Mouse (Mus musculus) spleen, adult 12 weeks (tissue): ENCODE results near the gene Ap1ar.

ENCODE experiments used
- DNase-seq: peaks from one replicate; pipeline ENCODE4 v3.0.0; 2022; ENCODE audit warnings: low spot score

Gene Ap1ar

GRCm38 (mm10) chr3:127837154-127837865 lies at the start of gene Ap1ar:
TSS of gene Ap1ar (minus strand) at chr3:127837523.
- DNase-seq, result peak; percentile 93

DNA sequence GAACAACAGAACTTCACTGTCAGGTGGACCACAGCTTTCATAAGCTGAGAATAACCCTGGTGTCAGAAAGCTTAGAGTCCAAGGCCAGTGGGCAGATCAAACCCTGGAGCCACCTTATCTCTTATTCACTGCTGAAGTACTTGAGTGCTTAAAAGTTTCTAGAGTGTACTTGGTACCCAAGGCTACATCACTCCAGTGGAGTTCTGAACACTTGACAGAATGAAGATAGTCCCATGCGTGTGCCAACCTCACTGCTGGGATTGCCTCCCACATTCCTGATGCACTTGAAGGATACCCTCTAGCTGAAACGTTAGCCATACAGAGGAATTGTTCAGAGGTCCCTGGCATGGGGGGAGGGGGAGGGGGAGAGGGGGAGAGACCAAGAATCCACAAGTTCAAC lies 44.4 kb upstream of the Ap1ar start:
- DNase-seq, result no peak

DNA sequence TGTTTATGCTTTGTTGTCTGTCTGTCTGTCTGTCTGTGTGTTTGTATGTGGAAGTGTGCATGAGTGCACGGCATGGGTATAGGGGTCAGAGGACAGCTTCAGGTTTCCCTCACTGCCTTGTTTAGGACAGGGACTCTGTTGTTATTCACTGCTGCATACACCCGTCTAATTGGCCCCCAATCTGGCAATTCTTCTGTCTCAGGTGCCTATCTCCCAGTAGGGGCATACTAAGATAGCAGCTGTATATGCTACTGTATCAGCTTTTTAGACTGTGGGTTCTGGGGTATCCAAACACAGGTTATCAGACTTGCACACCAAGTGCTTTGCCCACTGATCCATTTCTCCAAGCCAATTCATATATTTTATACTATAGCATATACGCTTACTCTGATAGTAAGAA lies 42.6 kb upstream of the Ap1ar start:
- no peak for DNase-seq

- no peak for DNase-seq
Measured at GRCm38 (mm10) chr3:127875509-127875908, 38.2 kb upstream of the Ap1ar start.

DNA sequence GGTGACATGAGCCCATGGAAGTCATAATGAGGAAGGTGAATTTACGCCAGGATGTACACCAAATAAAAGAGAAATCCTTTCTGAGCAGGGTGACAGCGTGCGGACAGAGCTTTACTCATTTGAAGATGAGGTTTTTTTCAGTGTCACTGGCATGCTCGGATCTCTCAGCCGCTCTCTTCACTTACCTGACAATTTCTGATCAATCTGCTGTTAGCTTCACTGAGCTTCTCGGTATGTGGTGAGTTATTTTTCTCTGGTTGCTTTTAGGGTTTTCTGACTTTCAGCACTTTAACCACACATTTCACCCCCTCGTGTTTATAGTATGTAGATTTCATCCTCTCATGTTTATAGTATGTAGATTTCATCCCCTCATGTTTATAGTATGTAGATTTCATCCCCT lies 37.7 kb upstream of the Ap1ar start:
- no peak for DNase-seq

- DNase-seq, result no peak
Measured at GRCm38 (mm10) chr3:127874254-127874883, 37.0 kb upstream of the Ap1ar start.

DNA sequence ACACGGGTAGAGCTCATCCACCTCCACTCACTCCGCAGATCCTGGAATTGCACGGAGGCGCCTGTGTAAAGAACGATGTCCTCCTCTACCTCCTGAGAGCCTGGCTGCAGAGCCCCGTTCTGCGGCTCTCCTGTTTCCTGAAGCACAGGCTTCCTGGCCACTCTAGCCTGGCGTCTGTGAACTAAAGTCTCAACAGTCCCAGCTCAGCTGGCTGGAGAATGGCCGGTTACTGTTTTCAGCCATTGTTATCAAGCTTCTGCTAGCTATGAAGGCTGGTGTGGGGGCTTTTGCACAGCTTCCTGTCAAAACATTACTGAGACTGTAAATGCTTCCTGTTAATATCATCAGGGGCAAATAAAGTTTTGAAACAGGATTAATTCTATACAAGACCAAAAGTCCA lies 34.3 kb upstream of the Ap1ar start:
- DNase-seq, result no peak

DNA sequence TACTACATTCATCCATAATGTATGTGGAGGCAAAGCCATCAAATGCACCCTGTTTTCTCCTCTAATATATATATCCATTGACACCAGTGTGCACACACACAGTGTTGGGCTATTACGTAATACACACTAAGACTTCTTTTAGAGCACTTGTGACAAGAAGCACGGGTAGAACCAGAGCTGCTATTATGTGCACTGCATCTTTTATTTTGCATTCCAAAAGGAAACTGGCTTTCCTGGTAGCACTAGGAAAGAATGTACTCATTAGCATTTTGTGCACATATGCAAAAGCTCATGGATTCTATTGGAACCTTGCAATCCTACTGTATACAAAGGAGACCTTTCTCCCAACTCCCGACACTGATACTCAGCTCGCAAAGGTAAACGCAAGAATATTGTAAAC lies 31.6 kb upstream of the Ap1ar start:
- DNase-seq, result no peak

DNA sequence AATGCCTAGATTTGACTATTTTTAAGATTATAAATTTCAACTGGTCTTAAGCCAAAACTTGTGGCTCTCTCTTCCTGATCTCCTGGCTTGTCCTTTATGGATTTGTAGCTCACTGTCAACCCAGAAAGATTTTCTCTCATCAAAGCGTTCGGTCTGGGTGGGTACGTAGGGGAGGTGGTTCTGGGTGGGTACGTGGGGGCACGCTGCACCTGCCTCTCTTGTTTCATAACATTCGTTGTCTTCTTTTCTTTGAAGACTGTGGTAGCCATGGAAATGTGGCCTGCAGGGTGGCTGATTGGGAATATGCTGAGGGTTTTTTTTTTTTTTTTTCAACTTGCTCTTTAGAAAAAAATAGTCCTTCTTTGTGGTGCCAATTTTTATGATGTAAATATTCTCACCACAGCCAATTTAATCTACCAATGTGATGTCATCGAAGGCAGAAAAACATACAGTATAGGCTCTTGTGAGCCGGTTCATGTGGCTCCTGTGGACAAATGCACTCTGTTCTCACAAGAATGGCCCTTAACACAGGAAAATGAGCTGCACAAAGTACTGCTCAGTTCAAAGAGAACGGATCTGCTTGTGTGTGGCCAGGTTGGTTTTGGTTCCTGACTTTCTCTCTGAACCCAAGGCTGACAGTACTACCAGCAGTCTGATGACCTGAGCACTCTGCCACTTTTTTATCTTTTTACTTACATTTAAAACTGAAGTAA lies 30.9 kb upstream of the Ap1ar start:
- no peak for DNase-seq

DNA sequence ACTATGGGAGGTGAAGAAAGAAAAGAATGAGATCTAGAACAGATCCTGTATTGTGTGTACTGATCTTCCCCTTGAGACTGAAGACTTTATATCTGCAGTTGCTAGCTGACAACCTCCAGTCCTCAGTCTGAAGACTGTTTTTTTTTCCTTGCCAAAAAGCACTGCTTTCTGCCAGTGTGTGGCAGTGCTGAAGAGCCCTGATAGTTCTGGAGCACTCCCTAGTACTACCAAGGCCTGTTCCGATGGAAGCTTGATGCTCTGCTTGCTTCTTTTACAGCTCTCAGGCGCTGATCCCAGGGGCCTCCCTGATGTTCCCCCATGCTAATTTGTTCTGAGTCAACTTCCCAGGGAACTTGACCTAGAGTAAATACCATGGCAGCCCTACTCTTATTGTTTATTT lies 26.9 kb upstream of the Ap1ar start:
- no peak for DNase-seq

GRCm38 (mm10) chr3:127863571-127863970 lies 26.2 kb upstream of the Ap1ar start:
- DNase-seq, result no peak

GRCm38 (mm10) chr3:127862479-127862878 lies 25.2 kb upstream of the Ap1ar start:
- DNase-seq, result no peak

DNA sequence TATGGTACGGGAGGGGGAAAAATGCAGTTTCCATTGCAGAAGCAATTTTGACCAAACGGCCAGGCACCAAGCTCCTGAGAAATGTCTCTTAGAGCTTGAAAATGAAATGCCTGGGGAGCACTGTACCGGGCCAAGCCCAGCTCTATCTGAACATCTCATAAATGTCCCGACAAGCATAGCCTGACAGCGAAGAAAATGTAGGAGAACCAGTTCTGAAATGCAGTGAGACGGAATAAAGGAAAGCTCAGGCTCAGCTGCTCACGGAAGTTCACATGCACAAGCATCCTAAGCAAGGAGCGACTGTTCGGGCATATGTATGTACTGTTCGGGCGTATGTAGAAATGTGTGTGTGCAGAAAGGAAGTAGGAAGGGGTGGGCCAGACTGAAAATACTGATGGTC lies 24.0 kb upstream of the Ap1ar start:
- DNase-seq, result no peak

DNA sequence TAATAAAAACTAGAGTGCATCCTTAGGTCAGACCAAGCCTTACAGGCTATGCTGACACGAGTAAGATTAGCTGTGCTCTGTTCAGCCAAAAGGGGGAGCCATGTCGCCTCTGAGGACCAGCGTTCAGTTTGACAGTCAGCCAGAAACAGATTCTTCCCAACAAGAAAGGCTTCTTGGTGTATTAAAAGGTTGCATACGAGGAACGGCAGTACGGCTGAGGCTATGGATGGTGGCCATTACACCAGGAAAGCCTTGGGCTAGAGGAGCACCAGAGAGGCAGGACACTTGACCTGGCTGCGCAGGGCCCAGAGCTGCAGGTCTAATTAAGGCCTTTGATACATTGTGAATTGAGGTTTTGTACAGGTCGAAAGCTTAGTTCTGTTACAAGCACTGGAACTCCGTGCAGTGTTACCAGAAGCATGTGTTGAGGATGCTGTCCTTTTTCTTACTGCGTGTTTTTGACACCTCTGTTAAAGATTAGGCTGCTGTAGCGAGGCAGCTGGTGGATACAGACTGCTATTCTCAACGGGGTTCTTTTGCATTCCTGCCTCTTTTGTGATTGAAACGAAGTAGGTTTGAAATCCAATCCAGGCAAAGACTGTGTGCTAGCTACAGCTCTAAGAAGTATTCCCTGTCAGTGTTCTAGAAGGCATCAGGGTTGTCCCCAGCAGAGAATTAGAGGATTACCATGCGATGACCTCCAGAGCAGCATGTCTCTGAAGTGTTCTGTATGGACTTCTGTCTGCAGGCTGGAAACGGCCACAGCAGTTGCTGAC lies 16.3 kb upstream of the Ap1ar start:
- peak; percentile 61 for DNase-seq

DNA sequence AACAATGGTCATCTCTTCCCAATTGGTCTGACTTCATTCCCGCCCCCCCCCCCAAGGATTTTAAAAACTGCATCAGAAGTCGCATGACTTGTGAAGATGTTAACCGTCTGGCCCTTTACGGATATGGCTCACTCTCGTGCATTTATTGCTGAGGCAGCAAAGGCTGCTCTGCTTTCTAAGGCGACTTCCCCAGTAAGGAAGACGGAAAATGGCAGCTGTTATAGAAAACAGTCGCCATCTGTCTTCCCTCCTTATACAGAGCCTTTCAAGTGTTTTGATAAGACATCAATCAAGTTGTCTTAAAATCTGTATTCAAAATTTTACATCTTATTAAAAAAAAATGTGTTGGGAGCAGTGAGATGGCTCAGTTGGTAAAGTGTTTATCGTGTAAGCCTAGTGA lies 15.4 kb upstream of the Ap1ar start:
- no peak for DNase-seq

DNA sequence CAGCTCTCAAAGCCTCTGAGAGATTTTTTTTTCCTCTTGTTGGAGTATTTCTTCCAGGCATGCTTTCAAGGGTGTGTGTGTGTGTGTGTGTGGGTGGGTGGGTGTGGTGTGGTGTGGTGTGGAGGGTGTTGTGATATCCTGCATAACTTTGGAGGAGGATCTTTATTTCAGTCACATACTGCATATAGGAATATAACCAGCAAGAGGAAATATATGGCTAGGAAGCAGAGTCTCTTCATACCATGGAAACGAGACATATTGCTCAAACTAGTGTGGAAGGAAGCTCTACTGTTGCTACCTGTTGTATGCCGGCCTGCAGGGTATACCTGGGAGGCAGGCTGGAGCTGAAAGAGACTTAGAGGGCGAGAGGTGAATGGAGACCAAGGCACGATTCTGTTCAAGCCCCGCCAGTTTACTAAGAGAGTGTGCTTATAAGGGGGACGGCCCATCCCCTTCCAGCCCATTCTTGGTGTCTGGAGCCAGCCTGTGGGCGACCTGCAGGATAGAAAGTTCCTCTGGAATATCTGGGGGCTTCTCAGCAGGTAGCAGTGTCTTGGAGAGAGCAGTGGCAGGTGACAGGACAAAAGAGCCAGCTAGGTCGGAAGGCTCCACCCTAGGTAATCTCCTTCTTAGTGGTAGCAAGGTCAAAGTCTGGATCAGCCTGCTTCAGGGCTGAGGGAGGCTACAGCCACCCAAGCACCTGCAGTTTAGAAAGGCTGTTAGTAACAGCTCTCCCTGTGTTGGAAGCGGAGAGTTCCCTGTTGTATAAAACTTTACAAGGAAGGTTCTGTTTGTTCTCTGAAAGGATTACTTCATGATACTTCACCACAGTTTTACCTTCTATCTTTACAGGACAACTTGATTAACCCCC lies 13.7 kb upstream of the Ap1ar start:
- DNase-seq, result no peak

- DNase-seq, result no peak
Measured at GRCm38 (mm10) chr3:127849922-127850321, 12.6 kb upstream of the Ap1ar start.

DNA sequence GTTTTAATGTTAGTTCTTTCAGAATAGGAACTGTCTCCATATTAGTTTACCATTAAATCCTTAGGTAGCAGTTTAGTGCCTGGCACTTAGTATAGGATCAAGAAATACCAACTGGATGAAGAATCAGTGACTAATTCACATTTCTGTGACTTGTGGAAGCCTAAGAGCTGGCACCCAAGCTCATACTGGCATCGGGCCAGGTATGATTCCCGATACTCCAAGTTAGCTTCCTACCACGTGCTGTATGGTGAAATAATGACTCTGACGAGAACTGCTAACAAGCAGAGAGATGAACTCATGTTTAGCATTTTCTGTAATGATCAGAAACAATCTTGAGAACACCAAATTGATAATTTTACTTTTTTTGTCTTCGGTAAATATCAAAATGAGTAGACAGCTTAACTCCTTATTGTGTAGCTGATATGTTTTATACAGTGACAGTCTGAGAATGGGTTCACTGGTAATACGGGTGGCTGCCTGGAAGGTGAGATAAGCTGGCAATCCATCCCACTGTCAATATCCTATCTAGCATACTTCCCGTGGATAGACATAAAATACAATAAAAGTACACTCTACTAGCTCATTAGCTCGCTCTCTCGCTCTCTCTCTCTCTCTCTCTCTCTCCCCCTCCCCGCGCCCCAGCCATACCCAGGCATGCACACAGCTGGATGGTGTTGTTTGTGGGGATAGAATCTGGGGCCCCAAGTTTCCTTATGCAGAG lies 10.9 kb upstream of the Ap1ar start:
- DNase-seq, result no peak

DNA sequence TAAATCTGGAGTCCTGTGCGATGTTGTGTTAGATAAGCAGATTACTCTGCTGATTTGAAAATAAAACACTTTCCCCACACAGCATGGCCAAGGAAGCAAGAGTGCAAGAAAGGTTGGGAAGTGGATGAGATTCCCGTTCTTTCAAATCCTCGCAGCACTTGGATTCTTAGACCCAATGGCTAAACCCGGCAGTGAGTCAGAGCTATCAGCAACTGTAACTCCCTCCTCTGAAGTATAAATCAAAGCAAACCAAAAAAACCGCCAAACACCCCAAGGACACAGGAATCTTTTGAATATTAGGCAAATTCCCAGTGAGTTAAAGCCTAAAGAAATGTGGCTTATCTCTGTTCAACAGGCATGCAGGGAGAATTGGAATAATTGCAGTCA lies 6.6 kb upstream of the Ap1ar start:
- DNase-seq, result no peak

DNA sequence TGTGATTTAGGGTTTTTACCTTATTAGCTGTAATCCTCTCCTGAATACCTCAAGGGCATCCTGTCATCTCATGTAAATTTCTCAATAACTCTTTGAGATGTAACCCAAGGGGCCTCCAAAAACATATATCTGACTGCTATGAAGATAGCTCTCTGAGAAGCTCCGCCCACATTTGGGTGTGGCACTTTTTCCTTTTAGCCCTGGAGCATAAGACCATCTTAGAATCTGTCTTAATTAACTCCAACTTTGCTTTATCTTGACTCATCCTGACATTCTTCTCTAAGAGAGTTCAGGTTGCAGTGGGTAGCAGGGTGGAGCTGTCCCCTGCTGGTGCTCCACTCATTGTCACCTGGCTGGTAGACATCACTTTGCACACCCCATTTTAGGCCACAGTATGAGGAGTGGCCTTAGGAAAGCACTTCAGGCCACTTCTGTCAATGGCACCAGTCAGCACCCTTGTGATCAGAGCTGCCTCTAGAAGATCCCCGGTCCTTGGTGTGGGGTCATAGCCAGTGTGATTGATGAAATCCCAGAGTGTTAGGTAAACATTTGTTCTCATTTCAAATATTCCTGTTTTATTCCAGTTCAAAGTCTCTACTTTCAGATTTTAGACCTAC lies 6.1 kb upstream of the Ap1ar start:
- DNase-seq, result no peak

DNA sequence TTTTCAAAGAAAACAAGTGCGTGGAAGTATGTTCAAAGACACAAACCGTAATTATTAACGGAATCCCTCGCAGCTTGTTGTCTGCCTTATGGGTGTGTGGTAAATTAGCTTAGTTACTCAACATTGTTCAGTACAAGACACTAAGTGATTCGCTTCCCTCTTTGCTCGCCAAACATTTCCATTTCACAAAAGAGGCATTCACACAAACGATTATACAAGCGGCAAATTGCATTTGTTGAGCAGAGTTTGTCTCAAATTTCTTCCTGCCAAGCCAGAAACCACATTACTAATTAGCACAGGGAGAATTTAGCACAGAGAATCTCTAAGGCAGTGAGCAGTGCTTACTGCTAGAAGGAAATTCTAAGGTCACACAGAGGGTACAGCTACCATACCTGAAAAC lies 4.6 kb upstream of the Ap1ar start:
- DNase-seq, result no peak
